Mouse (Mus musculus) myocyte (in vitro differentiated cells): ENCODE measurements around the gene Farp1.

Source experiments
- E2F4 ChIP-seq: IDR thresholded peaks from one replicate; pipeline ENCODE4 v1.6.1; 2011; ENCODE audit warnings: mild to moderate bottlenecking, control low read depth, moderate library complexity; ENCODE audit not compliant: insufficient read depth
- MAX ChIP-seq: IDR thresholded peaks from one replicate; pipeline ENCODE4 v1.6.1; 2011; ENCODE audit warnings: low read depth, mild to moderate bottlenecking, control low read depth
- POLR2A ChIP-seq: IDR thresholded peaks from one replicate; pipeline ENCODE4 v1.6.1; 2011; ENCODE audit warnings: low read depth, mild to moderate bottlenecking, control low read depth, moderate library complexity; ENCODE audit not compliant: insufficient read length

GRCm38 (mm10) chr14:121082341-121082740 is 47.3 kb downstream of the Farp1 start:
- TF ChIP-seq POLR2A (no peak), E2F4 (no peak), MAX (no peak)
